Mouse (Mus musculus) T-helper 2 cell (primary cell): ENCODE results near the gene Clpp.

ENCODE experiments used
- in situ Hi-C: fragments of 300-600 bp; cut with MboI, MseI; formaldehyde crosslinking; loops from one replicate; pipeline ENCODE4 v1.15.1; 2025; ENCODE audit warnings: high pct_unique_total_duplicates

Gene Clpp

DNA sequence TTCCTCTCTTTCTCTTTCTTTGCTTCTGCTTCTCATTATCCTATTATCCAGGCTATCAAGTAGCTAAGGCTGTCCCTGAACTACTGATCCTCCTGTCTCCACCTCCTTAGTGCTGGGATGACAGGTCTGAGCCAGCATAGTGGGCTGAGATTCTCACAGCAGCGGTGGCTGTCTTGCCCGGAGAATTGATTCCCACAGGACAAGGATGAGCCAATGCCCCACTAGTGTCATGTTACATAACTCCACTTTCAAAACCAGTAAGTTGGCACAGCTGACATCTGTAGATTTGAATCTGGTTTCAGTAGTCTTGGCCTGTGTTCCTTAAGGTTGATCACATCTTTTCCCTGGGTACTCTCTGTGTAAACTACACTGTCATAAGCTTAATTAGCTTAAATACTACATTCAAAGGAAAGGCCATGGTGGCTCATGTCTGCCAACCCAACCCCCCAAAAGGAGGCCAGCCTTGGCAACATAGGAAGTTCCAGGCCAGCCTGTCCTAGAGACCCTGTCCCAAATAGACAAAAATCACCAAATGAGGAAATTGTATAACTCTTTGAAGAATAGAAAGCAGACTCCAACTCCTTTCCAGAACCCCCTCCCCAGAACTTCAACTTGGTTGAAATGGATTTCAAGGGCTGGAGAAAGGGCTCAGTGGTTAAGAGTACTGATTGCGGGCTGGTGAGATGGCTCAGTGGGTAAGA lies 3.9 kb upstream of the Clpp start:
- in situ Hi-C loops: no loop called here

DNA sequence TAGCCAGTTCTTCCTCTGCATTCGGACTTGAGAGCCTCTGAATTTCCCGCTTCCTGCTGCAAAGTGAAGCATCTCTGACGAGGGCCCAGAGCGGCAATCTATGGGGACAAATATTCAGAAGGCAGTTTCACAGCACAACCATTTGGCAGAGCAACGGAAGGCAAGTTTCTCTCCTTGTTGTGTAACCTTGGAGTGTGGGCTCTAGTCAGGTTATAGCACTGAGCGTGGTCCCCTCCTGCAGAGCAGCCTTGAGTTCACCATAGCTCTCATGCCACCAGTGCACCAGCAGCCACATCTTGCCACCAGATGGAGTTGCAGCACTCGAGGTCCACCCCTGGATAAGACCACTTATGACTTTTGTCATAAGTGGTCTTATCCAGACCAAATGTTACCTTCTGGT lies 1.7 kb upstream of the Clpp start:
- in situ Hi-C loops: no loop called here

DNA sequence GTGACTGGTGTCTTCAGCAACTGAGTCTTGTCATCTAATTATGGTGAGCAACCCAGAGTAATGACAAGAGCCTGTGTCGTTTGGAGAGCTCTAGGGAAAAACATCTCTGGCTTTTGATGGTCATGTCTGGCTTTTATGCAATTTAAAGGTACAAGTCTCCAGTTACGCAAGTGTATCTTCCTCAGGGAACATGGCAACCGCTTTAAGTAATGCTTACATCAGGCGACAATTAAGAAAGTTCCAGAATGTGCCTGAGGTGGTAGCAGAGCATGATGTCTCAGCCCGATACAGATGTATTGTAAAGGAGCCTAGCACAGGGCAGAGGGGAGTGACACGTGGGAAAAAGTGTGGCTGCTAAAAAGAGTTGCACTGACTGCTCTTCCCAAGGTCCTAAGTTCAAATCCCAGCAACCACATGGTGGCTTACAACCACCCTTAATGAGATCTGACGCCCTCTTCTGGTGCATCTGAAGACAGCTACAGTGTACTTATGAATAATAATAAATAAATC lies 1.1 kb upstream of the Clpp start:
- in situ Hi-C loops: no loop called here

DNA sequence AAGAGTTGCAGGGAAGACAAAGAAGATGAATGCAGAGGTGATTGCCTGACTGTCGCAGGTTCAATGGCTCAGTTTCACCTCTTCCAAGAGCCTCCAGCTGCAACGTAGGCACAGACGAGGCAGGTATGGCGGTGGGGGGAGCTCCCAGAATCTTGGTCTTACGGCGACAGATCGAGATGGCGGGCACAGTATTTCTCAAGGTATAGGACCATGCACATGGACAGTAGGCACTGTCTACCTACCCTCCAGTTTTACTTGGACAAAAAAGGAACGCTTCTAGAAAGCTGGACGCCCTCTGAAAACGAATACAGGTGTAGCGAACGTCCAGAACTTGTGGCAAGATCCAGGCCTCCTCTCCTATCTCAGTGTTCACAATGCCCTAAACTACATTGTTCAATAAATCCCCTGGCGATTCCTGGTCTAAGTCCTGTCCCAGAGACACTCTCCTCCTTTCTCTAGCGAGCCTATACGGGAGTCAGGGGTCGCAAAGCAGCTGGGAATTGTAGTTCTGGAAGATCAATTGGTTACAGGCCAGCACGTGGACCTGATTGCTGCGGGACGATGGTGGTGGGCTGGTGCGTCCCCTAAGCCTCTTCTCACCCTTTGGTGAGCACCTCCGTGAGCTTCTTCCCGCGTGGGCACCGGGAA lies 514 bp upstream of the Clpp start:
- in situ Hi-C loops: no loop called here

DNA sequence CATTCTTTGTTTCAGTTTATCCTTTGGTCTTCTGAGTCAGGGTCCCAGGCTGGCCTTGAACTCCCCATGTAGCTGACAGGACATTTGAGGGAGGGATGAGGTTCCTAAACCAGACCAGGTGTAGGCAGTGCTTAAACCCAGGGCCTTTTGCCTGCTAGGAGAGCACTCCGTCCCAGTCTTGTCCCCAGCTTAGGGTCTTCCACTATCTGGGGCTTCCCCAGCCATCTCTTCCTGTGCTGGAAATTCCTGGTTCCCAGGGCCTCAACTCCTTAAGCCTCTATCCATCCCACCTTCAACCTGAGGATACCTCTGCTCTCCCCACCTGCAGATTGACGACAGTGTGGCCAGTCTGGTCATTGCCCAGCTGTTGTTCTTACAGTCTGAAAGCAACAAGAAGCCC lies 861 bp downstream of the Clpp start:
- in situ Hi-C loops: no loop called here

DNA sequence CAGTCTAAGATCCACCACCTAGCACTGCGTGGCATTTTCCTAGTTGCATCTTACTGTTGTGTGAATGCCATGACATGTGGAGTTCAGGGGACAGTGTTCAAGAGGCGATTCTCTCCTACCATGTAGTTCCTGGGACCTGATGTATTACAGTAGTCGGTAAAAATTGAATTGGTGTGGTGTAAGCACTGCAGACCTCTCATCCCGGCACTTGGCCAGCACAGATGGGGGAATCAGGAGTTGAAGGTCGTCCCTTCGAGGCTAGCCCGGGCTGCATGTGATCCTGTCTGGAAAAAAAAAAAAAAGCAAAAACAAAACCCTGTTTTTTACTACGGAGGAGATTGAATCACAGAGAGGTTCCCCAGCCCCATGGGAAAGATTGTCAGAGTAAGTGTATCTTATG lies 4.9 kb downstream of the Clpp start:
- in situ Hi-C loops: loop anchor here (5.0 kb wide), 2 partner anchors 37 to 337 kb away; partner anchors contain the start of gene Khsrp

DNA sequence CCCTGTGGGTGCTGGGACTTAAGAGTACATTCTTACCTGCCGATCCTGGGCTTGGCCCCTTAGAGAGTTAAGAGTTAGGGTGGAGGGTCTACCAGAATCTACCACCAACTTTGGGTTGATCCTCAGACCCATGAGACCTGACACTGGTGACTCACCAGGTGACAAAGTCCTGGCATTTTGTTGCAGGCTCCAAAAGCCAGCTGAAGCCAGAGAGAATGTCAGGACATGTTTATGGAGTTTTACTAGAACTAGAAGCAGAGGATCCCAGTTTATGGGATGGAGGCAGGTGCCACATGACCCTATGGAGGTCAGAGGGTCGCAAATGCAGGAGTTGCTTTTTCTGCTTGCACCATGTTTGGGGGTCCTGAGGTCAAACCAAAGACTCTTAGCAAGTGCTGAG lies 6.4 kb downstream of the Clpp start:
- in situ Hi-C loops: loop anchor here (5.0 kb wide), 2 partner anchors 36 to 336 kb away; partner anchors contain the start of gene Khsrp

DNA sequence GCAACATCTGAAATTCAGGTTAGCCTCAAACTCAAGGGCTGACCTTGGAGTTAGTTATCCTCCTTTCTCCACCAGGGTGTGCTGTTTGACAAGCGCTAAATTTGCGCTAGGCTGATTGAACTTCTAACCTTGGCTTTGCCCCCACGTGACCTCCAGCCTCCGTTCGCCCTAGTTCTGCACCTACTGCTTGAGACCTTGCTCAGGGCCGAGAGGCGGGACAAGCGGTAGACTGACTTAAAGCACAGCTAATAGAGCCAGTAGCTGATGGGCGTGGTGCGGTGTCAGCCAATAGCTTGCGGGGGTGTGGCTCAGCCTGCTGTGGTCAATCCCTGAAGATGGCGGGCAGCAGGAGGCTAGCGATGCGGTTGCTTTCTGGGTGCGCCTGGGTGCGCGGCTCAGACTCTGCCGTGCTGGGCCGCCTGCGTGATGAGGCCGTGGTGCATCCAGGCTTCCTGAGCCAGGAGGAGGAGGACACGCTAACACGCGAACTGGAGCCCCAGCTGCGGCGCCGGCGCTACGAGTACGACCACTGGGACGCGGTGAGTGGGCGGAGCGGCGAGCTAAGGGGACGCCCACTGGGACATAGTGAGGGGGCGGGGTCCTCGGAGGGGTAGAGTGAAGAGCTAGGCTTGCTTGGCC lies 7.0 kb downstream of the Clpp start, which contains the start of gene Alkbh7:
Gene Alkbh7, plus strand, starts transcription at position 311 of the 639 bp plus-strand sequence.
- in situ Hi-C loops: loop anchor here (5.0 kb wide), 2 partner anchors 35 to 335 kb away; partner anchors contain the start of gene Khsrp

DNA sequence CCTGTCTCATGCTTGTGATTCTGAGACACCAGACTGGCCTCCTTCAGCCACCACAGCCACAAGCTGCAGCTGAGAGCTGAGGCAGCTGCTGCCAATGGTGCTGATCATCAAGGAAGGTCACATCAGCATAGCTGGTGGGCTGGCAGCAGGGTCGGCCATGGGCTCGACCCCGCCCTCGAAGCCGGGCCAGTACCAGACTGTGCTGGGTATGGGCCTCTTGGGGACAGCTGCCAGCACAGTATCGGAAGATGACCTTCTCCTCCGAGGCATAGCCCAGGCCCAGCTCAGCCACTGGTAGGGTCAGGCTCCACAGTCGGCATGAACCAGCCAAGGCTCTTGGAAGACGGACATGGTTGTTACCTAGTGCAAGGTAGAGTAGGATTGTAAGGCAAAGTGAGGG lies 9.3 kb downstream of the Clpp start:
- in situ Hi-C loops: loop anchor here (5.0 kb wide), 2 partner anchors 33 to 333 kb away; partner anchors contain the start of gene Khsrp

DNA sequence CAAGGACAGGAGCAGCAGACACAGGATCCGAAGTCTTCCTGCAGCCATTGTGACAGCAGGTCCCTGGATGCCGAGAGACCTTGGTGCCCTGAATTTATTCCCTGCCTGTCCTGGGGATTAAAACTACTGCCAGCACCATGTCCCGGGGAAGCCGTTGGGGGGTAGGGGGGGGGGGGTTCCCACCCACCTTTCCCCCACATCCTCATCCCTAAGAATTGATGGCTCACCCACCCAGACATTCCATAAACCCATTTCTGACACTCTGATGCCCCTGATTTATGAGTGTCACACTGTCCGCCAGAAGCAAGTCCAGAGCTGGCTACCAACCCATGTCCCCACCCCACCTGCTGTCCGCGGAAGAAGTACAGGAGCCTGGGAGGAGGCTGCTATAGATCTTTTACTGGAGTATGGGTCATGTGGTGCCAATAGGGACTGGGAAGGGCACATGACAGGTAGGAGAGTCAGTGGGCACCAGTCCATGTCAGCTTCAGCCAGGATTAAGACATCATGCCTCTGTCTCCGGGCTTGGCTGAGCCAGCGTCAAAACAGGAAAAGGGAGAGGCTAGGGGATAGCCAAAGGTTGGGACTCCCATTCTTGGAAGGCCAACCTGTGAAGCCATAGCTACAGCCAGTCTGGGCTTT lies 10.0 kb downstream of the Clpp start, which contains the start of gene Pspn:
Gene Pspn, minus strand, starts transcription at position 51 of the 642 bp plus-strand sequence.
- in situ Hi-C loops: loop anchor here (5.0 kb wide), 2 partner anchors 32 to 332 kb away; partner anchors contain the start of gene Khsrp

DNA sequence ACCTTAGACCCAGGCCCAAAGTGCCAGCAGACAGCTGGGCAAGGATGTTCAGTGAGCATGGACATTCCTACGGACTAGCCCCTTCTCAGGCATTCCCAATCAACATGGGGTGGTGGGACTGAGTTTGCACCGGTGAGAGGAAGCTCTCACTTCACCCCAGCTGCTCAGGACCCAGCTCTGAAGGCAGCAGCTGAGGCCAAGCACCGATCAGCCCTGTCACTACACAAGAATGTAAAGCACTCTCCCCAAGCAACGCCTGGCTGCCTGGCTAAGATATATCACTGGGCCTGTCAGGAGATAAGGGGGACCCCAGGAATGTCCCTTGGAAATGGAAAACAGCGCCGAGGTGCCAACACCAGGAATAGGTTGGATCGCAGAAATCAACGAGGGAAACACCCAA lies 11.1 kb downstream of the Clpp start:
- in situ Hi-C loops: no loop called here

DNA sequence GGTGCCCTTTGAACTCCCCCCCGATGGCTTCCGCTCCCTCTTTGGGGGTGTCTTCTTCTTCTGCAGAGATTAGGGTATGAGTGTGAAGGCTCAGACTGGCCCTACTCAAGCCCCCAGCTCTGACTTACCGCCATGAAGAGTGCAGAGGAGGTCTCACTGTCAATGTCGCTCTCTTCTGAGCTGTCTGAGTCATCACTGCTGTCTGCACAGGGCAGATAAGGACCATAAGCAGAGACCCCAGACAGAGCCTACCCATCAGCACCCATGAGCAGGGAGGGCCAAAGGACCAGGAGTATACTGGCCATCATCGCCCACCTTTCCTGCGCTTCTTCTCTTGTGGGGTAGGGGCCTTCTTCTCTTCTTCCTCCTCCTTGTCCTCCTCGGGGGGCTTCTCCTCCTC lies 13.9 kb downstream of the Clpp start:
- in situ Hi-C loops: no loop called here

DNA sequence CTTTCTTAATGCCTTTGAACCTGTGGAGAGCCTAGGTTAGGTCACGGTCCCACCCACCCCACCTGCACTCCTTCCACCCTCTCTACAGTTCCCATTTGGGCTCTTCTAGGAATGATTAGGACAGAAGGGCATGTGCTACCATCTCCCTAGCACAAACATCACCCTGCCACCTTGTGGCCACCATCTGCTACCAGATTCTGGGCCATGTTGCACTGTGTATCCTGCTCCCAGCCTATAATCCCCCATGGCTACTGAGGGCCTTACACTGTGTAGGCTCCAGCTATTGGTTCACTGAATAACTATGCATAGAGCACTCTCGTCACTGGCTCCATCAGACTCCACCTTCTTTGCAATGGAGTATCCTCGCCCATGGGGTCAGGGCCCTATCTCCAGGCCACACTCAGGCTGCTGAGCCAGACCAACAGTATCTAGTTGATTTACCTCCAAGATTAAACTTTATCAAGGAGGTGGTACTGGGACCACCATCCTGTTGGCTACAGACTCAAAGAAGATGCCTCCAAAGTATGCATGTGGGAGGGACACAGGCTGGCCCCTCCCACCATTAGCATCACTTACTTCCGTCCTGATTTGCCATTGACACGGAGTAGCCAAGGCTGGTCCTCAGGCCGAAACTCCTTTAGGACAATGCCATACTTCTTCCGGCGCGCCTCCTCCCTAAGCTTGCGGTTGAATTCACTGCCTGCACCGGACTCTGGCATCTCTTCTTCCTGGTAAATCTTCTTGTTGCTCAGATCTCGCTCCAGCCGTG lies 17.2 kb downstream of the Clpp start:
- in situ Hi-C loops: no loop called here

DNA sequence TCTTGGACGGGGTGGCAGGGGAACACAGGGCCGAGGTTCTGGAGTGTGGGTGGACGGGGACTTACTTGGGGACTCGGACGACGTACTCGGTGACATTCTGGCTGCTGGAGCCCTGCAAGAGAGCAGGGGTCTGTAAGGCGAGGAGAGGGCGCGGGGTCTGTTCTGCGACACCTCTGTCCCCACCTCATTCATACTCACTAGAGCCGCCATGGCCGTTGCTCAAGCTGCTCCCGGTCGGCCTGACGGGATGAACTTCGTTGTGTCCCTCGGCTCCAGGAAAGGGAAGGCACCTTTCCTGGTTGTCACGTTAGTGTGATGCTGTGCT lies 20.8 kb downstream of the Clpp start:
- in situ Hi-C loops: no loop called here

DNA sequence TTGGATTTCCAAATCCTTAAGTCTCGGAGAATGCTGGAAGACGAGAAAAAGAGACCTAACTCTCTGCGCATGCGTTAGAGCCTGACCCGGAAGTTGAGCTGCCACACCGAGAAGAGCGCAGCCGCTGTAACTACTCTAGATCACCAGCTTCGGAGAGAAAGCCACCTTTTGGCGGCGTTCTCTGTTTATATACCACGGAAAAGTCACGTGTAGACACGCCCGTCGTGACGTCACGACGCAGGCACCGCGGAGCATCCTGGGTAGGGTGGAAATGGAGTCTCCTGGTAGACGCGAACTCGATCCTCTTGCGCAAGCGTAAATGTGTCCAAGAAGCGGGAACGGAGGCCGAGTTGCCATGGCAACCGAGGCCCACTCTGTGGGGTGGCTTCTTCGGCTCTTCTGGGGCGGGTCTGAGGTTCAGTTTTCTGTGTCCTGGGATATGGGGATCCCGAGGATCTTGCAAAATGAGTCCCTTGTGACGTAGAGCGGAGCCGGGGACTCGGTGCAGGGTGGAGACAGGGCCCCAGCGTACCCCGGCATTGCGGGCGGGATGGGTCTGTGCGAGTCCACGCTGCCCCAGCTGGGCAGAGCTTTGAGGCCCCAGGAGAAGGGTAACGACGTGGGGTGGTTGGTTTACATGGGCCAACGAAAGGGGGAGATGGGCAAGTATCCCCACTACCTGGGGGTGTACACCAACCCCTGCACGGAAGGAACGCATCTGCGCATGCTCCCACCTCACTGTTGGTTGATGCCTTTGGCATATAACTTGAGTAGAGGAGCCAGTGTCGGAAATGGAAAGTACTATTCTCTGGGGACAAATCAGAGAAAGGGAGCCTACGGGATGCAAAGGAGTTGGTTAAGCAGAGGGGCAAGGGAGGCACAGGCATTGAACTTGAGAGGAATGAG lies 21.4 kb downstream of the Clpp start, which contains the start of the genes Gtf2f1 and Gm17949:
Gene Gtf2f1, minus strand, starts transcription at position 53 of the 906 bp plus-strand sequence.
Gene Gm17949, plus strand, starts transcription at position 234 of the 906 bp plus-strand sequence.
- in situ Hi-C loops: no loop called here

DNA sequence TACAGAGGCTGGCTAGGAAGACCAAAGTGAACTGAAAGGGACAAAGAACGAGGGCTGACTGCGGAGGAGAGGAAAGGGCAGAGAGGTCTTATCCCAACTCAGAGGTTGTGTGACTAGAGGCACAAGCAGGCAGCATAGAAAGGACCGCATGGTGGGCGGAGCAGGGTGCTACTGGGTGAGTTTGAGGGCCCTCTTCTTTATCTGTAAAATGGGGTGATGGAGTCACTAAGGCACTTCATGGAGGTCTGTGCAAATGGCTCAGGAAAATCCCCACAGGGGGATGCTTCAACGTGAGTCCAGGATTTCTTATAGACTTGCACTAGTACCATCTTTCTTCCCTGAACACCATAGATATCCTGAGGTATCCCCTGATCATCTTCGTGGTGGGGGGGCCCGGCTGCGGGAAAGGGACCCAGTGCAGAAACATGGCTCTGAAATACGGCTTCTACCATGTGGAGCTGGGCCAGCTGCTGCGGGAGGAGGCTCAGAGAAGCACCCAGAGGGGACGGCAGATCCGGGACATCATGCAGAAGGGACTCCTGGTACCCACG lies 22.2 kb downstream of the Clpp start:
- in situ Hi-C loops: no loop called here

DNA sequence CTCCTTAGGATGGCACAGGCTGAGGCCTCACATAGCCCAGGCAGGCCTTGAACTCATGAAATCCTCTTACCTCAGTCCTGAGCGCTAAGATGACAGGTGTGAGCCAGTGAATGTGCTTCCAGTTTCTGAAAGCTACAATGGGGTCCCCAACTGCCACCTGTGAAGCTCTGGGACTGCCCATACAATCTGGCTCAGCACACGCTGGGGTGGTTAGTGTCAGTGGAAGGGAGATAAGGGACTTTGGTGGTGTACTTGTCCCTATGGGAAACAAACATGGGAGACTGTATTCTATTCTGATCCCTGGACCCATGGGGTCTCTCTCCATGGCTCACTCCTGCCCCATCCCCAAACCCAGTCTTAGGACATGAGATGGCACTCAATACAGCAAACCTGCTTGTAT lies 29.6 kb downstream of the Clpp start:
- in situ Hi-C loops: no loop called here

DNA sequence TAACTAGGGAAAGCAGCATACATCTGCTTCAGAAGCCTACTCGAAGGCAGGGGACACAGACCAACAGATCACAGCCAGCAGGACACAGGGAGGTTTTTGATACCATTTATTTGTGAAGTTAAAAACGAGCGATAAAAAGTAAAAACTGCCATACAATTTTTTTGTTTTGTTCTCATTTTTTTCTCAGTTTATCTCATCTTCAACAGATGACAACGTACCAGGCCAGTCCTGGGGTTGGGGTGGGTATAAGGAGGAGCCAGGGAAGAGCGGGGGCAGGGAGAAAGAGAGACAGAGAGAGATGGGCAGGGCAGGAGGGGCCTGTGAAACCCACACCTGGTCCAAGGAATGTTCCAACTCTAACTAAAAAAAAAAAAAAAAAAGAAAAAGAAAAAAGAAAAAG lies 30.9 kb downstream of the Clpp start:
- in situ Hi-C loops: no loop called here

DNA sequence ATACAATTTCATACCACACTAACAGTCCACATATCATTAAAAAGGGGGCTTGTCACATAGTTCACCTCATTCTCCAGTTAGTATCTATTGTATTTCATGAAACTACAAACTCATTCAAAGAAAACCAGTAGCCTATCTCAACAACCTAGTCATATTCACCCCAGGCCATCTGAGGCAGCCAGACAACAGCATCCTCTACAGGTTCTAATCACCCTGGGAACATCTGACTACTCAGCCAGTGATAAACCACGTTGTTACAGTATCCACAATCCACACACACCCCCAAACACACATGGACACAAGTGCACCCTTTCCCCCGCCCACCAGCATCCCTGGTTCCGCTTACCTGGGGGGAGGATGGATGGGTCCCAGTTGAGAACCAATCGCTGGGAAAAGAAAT lies 37.4 kb downstream of the Clpp start:
- in situ Hi-C loops: no loop called here
